Mouse (Mus musculus): ENCODE measurements at regions not wholly inside any gene's neighbourhood (a gene's known extent, or its start where the extent isn't known, plus 50 kb on each side); places are given as distances from the start of the nearest gene placed in this dataset.

- Histone ChIP-seq H3K9ac (ENCODE audit: low read depth, poor library complexity, severe bottlenecking) (no peak overlapping the region), H3K27ac (ENCODE audit: insufficient read depth, low read length) (no peak overlapping the region), H3K4me3 (ENCODE audit: low read depth, low read length) (no peak overlapping the region), H3K36me3 (ENCODE audit: control insufficient read depth, insufficient read depth, low read length, poor library complexity, severe bottlenecking) (no peaks in the 10 kb centered on the region), H3K4me1 (ENCODE audit: control insufficient read depth, insufficient read depth, low read length) (peaks cover 2% of the 10 kb centered on the region), H3K27me3 (ENCODE audit: control insufficient read depth, insufficient read depth, low read length, poor library complexity, severe bottlenecking) (no peaks in the 10 kb centered on the region), H3K9me3 (replicated peaks; ENCODE audit: control insufficient read depth, insufficient read depth, low read length, poor library complexity, severe bottlenecking) (no peaks in the 10 kb centered on the region)
- TF ChIP-seq POLR2A (IDR thresholded peaks at IDR 0.05; ENCODE audit: insufficient read depth, low read length) (no peak), EP300 (IDR thresholded peaks at IDR 0.05; ENCODE audit: insufficient read depth, low read depth, low read length) (no peak), CTCF (IDR thresholded peaks at IDR 0.05; ENCODE audit: low read depth, low read length) (no peak)
These were observed 149.2 kb downstream of the Tmem17 start for GRCm38 (mm10) chr11:22661072-22661471.

- Histone ChIP-seq H3K4me3 (ENCODE audit: low read depth, low read length) (no peak overlapping the region), H3K4me1 (ENCODE audit: control insufficient read depth, insufficient read depth, low read length) (peaks cover 2% of the 10 kb centered on the region), H3K27me3 (ENCODE audit: control insufficient read depth, insufficient read depth, low read length, poor library complexity, severe bottlenecking) (no peaks in the 10 kb centered on the region), H3K9me3 (replicated peaks; ENCODE audit: control insufficient read depth, insufficient read depth, low read length, poor library complexity, severe bottlenecking) (no peaks in the 10 kb centered on the region), H3K9ac (ENCODE audit: low read depth, poor library complexity, severe bottlenecking) (no peak overlapping the region), H3K36me3 (ENCODE audit: control insufficient read depth, insufficient read depth, low read length, poor library complexity, severe bottlenecking) (no peaks in the 10 kb centered on the region), H3K27ac (ENCODE audit: insufficient read depth, low read length) (no peak overlapping the region)
- TF ChIP-seq EP300 (IDR thresholded peaks at IDR 0.05; ENCODE audit: insufficient read depth, low read depth, low read length) (no peak), POLR2A (IDR thresholded peaks at IDR 0.05; ENCODE audit: insufficient read depth, low read length) (no peak), CTCF (IDR thresholded peaks at IDR 0.05; ENCODE audit: low read depth, low read length) (no peak)
These were observed 150.0 kb downstream of the Tmem17 start for GRCm38 (mm10) chr11:22661713-22662551.

GRCm38 (mm10) chr11:22665978-22666377, 154.1 kb downstream of the Tmem17 start:
- Histone ChIP-seq H3K27me3 (ENCODE audit: control insufficient read depth, insufficient read depth, low read length, poor library complexity, severe bottlenecking) (no peaks in the 10 kb centered on the region), H3K4me3 (ENCODE audit: low read depth, low read length) (no peak overlapping the region), H3K27ac (ENCODE audit: insufficient read depth, low read length) (no peak overlapping the region), H3K9ac (ENCODE audit: low read depth, poor library complexity, severe bottlenecking) (no peak overlapping the region), H3K36me3 (ENCODE audit: control insufficient read depth, insufficient read depth, low read length, poor library complexity, severe bottlenecking) (no peaks in the 10 kb centered on the region), H3K9me3 (replicated peaks; ENCODE audit: control insufficient read depth, insufficient read depth, low read length, poor library complexity, severe bottlenecking) (no peaks in the 10 kb centered on the region), H3K4me1 (ENCODE audit: control insufficient read depth, insufficient read depth, low read length) (peaks cover 2% of the 10 kb centered on the region)
- TF ChIP-seq CTCF (IDR thresholded peaks at IDR 0.05; ENCODE audit: low read depth, low read length) = no peak
- no peak for TF ChIP-seq EP300 (IDR thresholded peaks at IDR 0.05; ENCODE audit: insufficient read depth, low read depth, low read length)
- TF ChIP-seq POLR2A (IDR thresholded peaks at IDR 0.05; ENCODE audit: insufficient read depth, low read length) = no peak

- Histone ChIP-seq H3K4me3 (ENCODE audit: low read depth, low read length) (no peak overlapping the region), H3K9ac (ENCODE audit: low read depth, poor library complexity, severe bottlenecking) (no peak overlapping the region), H3K36me3 (ENCODE audit: control insufficient read depth, insufficient read depth, low read length, poor library complexity, severe bottlenecking) (no peaks in the 10 kb centered on the region), H3K27ac (ENCODE audit: insufficient read depth, low read length) (no peak overlapping the region), H3K27me3 (ENCODE audit: control insufficient read depth, insufficient read depth, low read length, poor library complexity, severe bottlenecking) (no peaks in the 10 kb centered on the region), H3K9me3 (replicated peaks; ENCODE audit: control insufficient read depth, insufficient read depth, low read length, poor library complexity, severe bottlenecking) (no peaks in the 10 kb centered on the region), H3K4me1 (ENCODE audit: control insufficient read depth, insufficient read depth, low read length) (peaks cover 2% of the 10 kb centered on the region)
- TF ChIP-seq POLR2A (IDR thresholded peaks at IDR 0.05; ENCODE audit: insufficient read depth, low read length) (no peak), CTCF (IDR thresholded peaks at IDR 0.05; ENCODE audit: low read depth, low read length) (no peak), EP300 (IDR thresholded peaks at IDR 0.05; ENCODE audit: insufficient read depth, low read depth, low read length) (no peak)
These were observed 154.5 kb downstream of the Tmem17 start for GRCm38 (mm10) chr11:22666378-22666777.

GRCm38 (mm10) chr11:22668220-22668619, 156.3 kb downstream of the Tmem17 start:
- Histone ChIP-seq H3K4me3 (ENCODE audit: low read depth, low read length) (no peak overlapping the region), H3K27me3 (ENCODE audit: control insufficient read depth, insufficient read depth, low read length, poor library complexity, severe bottlenecking) (no peaks in the 10 kb centered on the region), H3K27ac (ENCODE audit: insufficient read depth, low read length) (no peak overlapping the region), H3K36me3 (ENCODE audit: control insufficient read depth, insufficient read depth, low read length, poor library complexity, severe bottlenecking) (no peaks in the 10 kb centered on the region), H3K4me1 (ENCODE audit: control insufficient read depth, insufficient read depth, low read length) (no peaks in the 10 kb centered on the region), H3K9ac (ENCODE audit: low read depth, poor library complexity, severe bottlenecking) (no peak overlapping the region), H3K9me3 (replicated peaks; ENCODE audit: control insufficient read depth, insufficient read depth, low read length, poor library complexity, severe bottlenecking) (no peaks in the 10 kb centered on the region)
- no peak for TF ChIP-seq POLR2A (IDR thresholded peaks at IDR 0.05; ENCODE audit: insufficient read depth, low read length)
- TF ChIP-seq EP300 (IDR thresholded peaks at IDR 0.05; ENCODE audit: insufficient read depth, low read depth, low read length) = no peak
- TF ChIP-seq CTCF (IDR thresholded peaks at IDR 0.05; ENCODE audit: low read depth, low read length) = no peak

- no peak overlapping the region for H3K27ac ChIP-seq (ENCODE audit: insufficient read depth, low read length)
- H3K4me3 ChIP-seq (ENCODE audit: low read depth, low read length) = no peak overlapping the region
- no peak overlapping the region for H3K9ac ChIP-seq (ENCODE audit: low read depth, poor library complexity, severe bottlenecking)
- H3K27me3 ChIP-seq (ENCODE audit: control insufficient read depth, insufficient read depth, low read length, poor library complexity, severe bottlenecking) = no peaks in the 10 kb centered on the region
- H3K36me3 ChIP-seq (ENCODE audit: control insufficient read depth, insufficient read depth, low read length, poor library complexity, severe bottlenecking) = no peaks in the 10 kb centered on the region
- H3K4me1 ChIP-seq (ENCODE audit: control insufficient read depth, insufficient read depth, low read length) = no peaks in the 10 kb centered on the region
- no peaks in the 10 kb centered on the region for H3K9me3 ChIP-seq (replicated peaks; ENCODE audit: control insufficient read depth, insufficient read depth, low read length, poor library complexity, severe bottlenecking)
- no peak for TF ChIP-seq EP300 (IDR thresholded peaks at IDR 0.05; ENCODE audit: insufficient read depth, low read depth, low read length)
- TF ChIP-seq POLR2A (IDR thresholded peaks at IDR 0.05; ENCODE audit: insufficient read depth, low read length) = no peak
- TF ChIP-seq CTCF (IDR thresholded peaks at IDR 0.05; ENCODE audit: low read depth, low read length) = no peak
These were observed 157.4 kb downstream of the Tmem17 start for GRCm38 (mm10) chr11:22669267-22669666.
